Mouse (Mus musculus): Measurements from ENCODE around the gene Mt2. TPM values are rescaled to one million over a fixed set of nuclear protein-coding genes. Genes with fewer than 3 reads are reported as not detected.

Gene Mt2
- polyA plus RNA-seq, 1 experiment from 2014 or later = 522 TPM

DNA sequence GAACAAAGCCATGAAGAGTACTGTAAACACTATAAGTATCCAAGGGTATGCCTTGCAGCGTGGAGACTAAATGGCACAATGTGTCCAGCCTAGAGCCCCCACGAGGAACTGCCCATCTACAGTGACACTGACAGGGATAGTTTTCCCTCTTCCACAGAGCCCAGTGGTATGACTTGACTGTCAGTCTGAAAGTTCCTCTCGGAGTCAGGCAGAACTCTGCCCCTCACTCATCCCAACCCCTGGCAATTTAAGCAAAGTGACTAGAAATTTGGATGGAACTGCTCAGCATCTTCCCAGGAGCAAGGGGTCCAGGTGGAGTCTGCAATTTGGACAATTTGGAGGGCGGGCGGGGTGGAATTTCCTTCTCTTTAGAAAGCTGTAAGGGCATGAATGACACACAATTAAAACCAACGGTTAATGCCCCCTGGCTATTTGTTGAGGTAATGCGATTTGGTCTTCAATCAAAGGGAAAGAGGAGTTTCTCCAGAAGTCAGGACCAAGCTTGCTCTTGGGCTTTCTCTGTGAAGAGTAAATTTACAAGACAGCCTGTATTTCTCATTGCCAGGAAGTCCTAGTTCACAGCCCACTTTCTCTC lies 2.3 kb downstream of the Mt2 start:
- Histone ChIP-seq H3K27ac (no peak overlapping the region), H3K4me3 (replicated peaks) (no peak overlapping the region), H3K9ac (no peak overlapping the region), H3K27me3 (replicated peaks) (peaks cover 41% of the 10 kb centered on the region), H3K4me1 (replicated peaks) (peaks cover 22% of the 10 kb centered on the region), H3K9me3 (no peaks in the 10 kb centered on the region), H3K36me3 (no peaks in the 10 kb centered on the region), H3K4me2 (replicated peaks) (no peak overlapping the region)
- WGBS = 40% methylated on average over 7 of the region's 7 CpGs
- no peak for ATAC-seq

DNA sequence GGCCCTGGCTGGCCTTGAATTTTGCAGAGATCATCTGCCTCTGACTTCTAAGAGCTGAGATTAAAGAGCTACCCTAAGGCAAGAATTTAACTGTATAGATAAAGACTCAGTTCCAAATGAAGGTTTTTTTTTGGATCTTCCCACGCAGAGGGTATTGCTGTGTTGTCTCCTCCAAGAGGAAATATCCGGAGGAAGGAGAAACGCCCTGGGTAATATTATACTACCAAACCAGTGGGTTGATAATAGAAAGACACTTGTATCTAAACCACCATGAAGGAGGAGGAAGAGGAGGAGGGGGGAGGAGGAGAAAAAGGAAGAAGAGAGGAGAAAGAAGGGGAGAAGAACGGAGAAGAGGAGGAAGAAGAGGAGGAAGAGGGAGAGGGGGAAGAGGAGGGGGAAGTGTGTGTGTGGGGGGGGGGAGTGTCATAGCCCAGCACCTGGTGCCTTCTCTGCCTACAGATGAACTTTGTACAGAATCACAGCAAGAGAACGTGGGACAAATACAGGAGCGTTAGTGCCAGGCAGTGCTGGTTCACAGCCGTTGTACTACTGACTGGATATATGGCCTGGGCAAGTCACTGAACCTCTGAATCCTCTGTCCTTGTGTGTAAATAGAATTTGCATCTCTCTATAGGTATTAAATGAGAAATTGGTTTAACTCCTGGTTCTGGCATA lies 5.4 kb downstream of the Mt2 start:
- Histone ChIP-seq H3K9ac (no peak overlapping the region), H3K4me3 (replicated peaks) (no peak overlapping the region), H3K9me3 (no peaks in the 10 kb centered on the region), H3K4me2 (replicated peaks) (peak overlapping the region; percentile 76; the same call in 1 of the 2 replicates), H3K27ac (peak overlapping the region; percentile 78; the same call in 1 of the 2 replicates), H3K27me3 (replicated peaks) (peaks cover 19% of the 10 kb centered on the region), H3K4me1 (replicated peaks) (peaks cover 13% of the 10 kb centered on the region), H3K36me3 (no peaks in the 10 kb centered on the region)
- 53% methylated on average over 7 of the region's 7 CpGs for WGBS
- ATAC-seq = no peak

DNA sequence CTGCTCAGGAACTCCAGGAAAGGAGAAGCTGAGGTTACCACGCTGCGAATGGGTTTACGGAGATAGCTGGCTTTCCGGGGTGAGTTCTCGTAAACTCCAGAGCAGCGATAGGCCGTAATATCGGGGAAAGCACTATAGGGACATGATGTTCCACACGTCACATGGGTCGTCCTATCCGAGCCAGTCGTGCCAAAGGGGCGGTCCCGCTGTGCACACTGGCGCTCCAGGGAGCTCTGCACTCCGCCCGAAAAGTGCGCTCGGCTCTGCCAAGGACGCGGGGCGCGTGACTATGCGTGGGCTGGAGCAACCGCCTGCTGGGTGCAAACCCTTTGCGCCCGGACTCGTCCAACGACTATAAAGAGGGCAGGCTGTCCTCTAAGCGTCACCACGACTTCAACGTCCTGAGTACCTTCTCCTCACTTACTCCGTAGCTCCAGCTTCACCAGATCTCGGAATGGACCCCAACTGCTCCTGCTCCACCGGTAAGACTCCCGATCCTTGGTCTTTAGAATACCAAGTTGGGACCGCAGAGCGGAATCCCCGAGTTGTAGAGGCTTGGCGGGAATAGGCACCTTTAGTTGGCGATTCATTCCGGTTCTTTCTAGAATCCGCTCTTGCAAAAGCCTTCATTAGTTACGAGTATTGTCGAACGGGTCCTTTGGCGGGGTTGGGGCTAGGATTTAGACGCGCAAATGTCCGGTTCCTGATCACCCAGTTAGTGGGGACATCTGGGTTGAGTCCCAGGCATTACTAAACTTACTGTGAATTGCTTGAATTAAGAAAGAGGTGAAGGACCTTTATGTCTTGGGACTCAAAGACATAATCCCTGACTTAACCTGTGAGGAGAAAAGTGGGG lies 6.6 kb downstream of the Mt2 start, which contains the start of gene Mt1:
Gene Mt1, plus strand, starts transcription at position 226 of the 856 bp plus-strand sequence.
- no peaks in the 10 kb centered on the region for H3K9me3 ChIP-seq
- peak; percentile 90 for ATAC-seq
- H3K27ac ChIP-seq = peak within 1 kb of the TSS; percentile 78
- peaks cover 21% of the 10 kb centered on the region for H3K27me3 ChIP-seq (replicated peaks)
- H3K4me3 ChIP-seq (replicated peaks) = peak within 1 kb of the TSS; percentile 48
- WGBS = under 1% methylated on average over 50 of the region's 50 CpGs
- peak within 1 kb of the TSS; percentile 64 for H3K9ac ChIP-seq
- H3K4me1 ChIP-seq (replicated peaks) = peaks cover 18% of the 10 kb centered on the region; the same call in 1 of the 2 replicates
- no peaks in the 10 kb centered on the region for H3K36me3 ChIP-seq
- peak within 1 kb of the TSS; percentile 76 for H3K4me2 ChIP-seq (replicated peaks)

DNA sequence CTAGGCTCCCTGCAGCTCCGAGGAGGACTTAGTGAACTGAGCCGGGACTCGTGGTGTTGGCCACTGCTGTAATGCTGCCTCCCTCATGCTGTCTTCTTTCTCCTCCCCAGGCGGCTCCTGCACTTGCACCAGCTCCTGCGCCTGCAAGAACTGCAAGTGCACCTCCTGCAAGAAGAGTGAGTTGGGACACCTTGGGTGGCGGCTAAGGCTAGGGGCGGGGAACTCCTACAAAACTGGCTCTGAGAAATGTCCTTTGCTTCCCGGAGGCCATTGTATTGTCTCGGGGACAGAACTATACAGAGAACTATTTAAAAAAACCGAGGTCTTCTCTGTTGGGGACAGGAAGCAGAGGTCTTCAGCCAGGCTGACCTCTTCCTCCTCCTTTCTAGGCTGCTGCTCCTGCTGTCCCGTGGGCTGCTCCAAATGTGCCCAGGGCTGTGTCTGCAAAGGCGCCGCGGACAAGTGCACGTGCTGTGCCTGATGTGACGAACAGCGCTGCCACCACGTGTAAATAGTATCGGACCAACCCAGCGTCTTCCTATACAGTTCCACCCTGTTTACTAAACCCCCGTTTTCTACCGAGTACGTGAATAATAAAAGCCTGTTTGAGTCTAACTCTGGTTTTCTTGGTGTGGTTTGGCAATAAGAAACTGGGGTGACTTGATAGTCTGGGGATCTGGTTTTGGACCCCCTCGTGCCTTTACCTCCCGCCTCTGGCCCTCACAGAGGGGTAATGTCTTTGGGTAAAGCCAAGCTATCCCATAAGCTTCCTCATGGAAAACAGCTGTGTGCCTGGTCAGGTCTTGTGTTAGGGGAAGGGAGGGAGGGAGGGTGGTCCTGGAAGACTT lies 7.5 kb downstream of the Mt2 start:
- no peak for ATAC-seq

DNA sequence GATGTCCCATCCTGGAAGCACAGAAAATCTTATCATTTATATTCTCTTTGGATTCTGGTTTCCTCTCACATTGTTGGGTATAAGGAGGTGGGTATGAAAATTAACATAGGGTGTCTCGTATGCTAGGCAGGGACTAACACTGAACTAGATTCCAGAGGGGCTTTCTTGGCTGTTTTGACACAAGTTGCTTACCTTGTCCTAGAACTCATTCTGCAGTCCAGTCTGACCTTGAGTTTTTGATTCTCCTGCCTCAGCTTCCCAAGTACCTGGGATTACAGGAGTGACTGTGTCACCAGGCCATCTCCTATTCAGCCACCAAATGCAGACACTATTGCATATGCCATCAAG lies 8.1 kb downstream of the Mt2 start:
- H3K9me3 ChIP-seq = no peaks in the 10 kb centered on the region
- peaks cover 25% of the 10 kb centered on the region for H3K27me3 ChIP-seq (replicated peaks)
- H3K27ac ChIP-seq = no peak overlapping the region
- 87% methylated on average over 1 of the region's 1 CpGs for WGBS
- ATAC-seq = no peak
- H3K36me3 ChIP-seq = no peaks in the 10 kb centered on the region
- H3K4me1 ChIP-seq (replicated peaks) = peaks cover 23% of the 10 kb centered on the region
- peak overlapping the region; percentile 48 for H3K4me3 ChIP-seq (replicated peaks)
- peak overlapping the region; percentile 64; the same call in 1 of the 2 replicates for H3K9ac ChIP-seq
- H3K4me2 ChIP-seq (replicated peaks) = peak overlapping the region; percentile 76

More for the DNA sequence above, 7.5 kb downstream of the Mt2 start:
- Histone ChIP-seq H3K36me3 (no peaks in the 10 kb centered on the region), H3K4me3 (replicated peaks) (peak overlapping the region; percentile 48), H3K4me1 (replicated peaks) (peaks cover 23% of the 10 kb centered on the region), H3K4me2 (replicated peaks) (peak overlapping the region; percentile 76), H3K9me3 (no peaks in the 10 kb centered on the region), H3K27me3 (replicated peaks) (peaks cover 27% of the 10 kb centered on the region), H3K27ac (peak overlapping the region; percentile 78), H3K9ac (peak overlapping the region; percentile 64)
- 5% methylated on average over 25 of the region's 25 CpGs for WGBS

DNA sequence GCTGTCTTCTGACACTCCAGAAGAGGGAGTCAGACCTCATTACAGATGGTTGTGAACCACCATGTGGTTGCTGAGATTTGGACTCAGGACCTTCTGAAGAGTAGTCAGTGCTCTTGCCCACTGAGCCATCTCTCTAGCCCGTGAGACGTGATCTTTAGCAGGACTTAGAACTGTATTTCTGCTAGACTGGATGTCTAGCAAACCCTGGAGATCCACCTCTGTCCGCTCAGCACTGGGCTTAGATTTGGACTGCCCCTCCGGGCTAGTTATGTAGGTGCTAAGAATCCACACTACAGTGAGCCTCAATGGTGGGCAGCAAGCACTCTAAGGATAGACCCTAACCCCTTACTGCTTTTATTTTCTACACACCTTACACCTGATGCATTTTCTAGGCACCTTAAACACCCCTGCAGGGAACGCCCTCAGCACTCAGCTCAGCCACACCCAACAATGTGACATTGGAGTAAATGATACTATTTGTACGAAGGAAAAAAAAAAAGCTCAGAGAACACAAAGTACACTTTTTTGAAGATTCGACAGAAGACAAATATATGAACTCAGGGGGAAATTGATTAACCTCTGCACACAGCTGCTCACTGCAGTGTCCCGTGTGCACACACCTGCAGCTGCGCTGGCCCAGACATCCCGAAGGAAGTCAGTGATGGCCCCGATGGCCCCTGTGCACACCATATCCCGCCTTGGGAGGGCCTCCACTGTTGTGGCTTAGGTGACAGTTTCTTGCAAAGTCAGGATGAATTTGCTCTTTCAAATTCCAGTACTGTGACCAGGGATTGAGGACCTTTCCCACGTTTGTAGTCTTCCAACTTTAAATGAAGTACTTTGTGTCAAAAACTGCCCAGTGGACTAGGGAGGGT lies 9.8 kb downstream of the Mt2 start:
- Histone ChIP-seq H3K36me3 (no peaks in the 10 kb centered on the region), H3K9me3 (no peaks in the 10 kb centered on the region), H3K27ac (peak overlapping the region; percentile 61), H3K9ac (peak overlapping the region; percentile 39; the same call in 1 of the 2 replicates), H3K4me1 (replicated peaks) (peaks cover 29% of the 10 kb centered on the region), H3K4me2 (replicated peaks) (peak overlapping the region; percentile 50), H3K27me3 (replicated peaks) (peaks cover 35% of the 10 kb centered on the region), H3K4me3 (replicated peaks) (peak overlapping the region; percentile 21; the same call in 1 of the 2 replicates)
- ATAC-seq = no peak
- 58% methylated on average over 13 of the region's 13 CpGs for WGBS

DNA sequence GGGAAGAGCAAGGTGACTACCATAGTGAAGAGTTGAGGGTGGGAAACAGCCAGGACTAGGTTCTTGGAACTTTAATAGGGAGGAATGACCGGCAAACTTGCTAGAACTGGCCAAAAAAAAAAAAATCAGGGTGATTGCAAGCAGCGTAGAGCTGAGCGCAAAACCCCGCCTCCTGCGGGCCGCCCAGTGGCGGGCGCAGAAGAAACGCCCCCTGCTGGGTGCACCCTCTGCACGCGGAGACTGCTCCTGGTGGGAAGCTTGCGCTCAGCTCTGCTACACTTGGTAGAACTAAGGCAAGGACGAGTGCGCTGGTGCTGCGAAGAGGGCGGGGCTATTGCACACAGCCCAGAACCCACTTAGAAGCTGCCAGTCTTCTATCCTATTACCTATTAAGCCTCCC lies 10.7 kb downstream of the Mt2 start:
- Histone ChIP-seq H3K9ac (0 out of 2 replicates have a peak overlapping the region, but pooled peaks have one; percentile 39), H3K9me3 (no peaks in the 10 kb centered on the region), H3K27ac (peak overlapping the region; percentile 61), H3K4me3 (replicated peaks) (peak overlapping the region; percentile 21), H3K4me1 (replicated peaks) (peaks cover 34% of the 10 kb centered on the region), H3K36me3 (no peaks in the 10 kb centered on the region), H3K4me2 (replicated peaks) (peak overlapping the region; percentile 50), H3K27me3 (replicated peaks) (peaks cover 35% of the 10 kb centered on the region)
- ATAC-seq = peak; percentile 63
- WGBS = 0% methylated on average over 16 of the region's 16 CpGs

DNA sequence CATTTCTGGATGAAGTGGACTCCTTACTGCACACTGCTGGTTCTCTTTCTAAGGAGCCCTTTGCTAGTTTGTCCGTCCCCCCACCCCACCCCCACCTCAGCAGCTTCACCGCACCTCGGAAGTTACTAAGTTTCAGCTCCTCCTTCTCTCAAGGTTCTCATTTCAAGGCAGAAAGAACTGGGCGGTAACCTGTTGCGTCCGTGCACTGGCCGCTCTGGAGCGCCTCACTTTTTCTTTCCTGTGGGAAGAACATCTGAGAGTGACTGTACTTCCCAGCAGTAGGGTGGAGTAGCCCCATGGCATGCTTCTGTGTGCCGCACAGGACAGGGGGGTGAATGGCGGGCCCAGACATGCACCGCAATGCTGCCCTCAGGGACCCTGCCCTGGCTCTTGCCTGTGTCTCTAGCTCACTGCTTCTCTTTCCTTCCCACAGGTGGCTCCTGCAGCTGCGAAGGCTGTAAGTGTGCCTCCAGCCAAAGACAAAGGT lies 11.9 kb downstream of the Mt2 start:
- peaks cover 34% of the 10 kb centered on the region for H3K27me3 ChIP-seq (replicated peaks)
- peak overlapping the region; percentile 77 for H3K27ac ChIP-seq
- H3K9me3 ChIP-seq = no peaks in the 10 kb centered on the region
- H3K4me1 ChIP-seq (replicated peaks) = peaks cover 31% of the 10 kb centered on the region
- H3K36me3 ChIP-seq = no peaks in the 10 kb centered on the region
- ATAC-seq = no peak
- WGBS = 40% methylated on average over 12 of the region's 12 CpGs
- no peak overlapping the region for H3K4me3 ChIP-seq (replicated peaks)
- H3K9ac ChIP-seq = no peak overlapping the region
- H3K4me2 ChIP-seq (replicated peaks) = peak overlapping the region; percentile 50

DNA sequence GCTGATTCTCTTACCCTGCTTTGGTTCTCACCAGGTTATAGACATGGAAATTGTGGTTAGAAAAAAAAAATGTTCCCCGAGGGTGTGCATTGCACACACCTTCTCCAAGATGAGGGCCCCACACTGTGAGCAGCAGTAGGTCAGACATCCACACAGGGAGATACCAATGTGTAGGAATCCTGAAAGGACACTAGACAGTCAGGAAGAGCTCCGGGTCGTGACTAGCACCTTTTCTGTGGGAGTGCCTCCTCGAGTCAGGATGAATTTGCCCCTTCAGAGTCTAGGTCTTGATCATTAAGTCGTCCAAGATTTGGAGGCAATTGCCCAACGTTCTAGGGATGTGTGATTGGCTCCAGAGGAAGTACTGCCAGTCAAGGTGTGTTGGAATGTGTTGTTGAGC lies 13.3 kb downstream of the Mt2 start:
- H3K27ac ChIP-seq = peak overlapping the region; percentile 56; the same call in 1 of the 2 replicates
- no peaks in the 10 kb centered on the region for H3K9me3 ChIP-seq
- no peak for ATAC-seq
- WGBS = 60% methylated on average over 6 of the region's 6 CpGs
- H3K4me3 ChIP-seq (replicated peaks) = no peak overlapping the region
- H3K4me1 ChIP-seq (replicated peaks) = peaks cover 24% of the 10 kb centered on the region
- peaks cover 27% of the 10 kb centered on the region for H3K27me3 ChIP-seq (replicated peaks)
- no peaks in the 10 kb centered on the region for H3K36me3 ChIP-seq
- H3K4me2 ChIP-seq (replicated peaks) = no peak overlapping the region
- H3K9ac ChIP-seq = no peak overlapping the region

DNA sequence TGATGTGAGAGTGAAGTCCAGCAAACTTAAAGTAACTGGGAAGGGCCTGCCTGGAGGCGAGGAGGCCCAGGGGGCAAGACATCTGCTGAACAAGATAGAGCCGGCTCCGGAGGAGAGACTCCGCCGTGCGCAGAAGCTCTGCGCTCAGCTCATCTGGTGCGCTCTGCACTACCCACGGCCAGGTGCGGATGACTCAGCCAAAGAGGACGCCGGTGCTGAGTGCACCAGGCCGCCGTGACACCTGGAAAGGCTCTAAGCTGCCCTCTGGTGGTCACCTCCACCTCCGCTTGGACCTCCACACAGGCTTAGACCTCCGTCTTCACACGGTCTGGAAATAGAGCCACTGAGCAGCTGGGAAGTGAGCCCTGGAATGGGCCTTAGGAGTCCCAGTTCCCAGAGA lies 14.1 kb downstream of the Mt2 start:
- WGBS = 5% methylated on average over 17 of the region's 17 CpGs
- no peaks in the 10 kb centered on the region for H3K36me3 ChIP-seq
- no peak overlapping the region for H3K4me3 ChIP-seq (replicated peaks)
- peak; percentile 84 for ATAC-seq
- peaks cover 27% of the 10 kb centered on the region for H3K27me3 ChIP-seq (replicated peaks)
- peaks cover 24% of the 10 kb centered on the region for H3K4me1 ChIP-seq (replicated peaks)
- peak overlapping the region; percentile 2; the same call in 1 of the 2 replicates for H3K9ac ChIP-seq
- H3K9me3 ChIP-seq = no peaks in the 10 kb centered on the region
- peak overlapping the region; percentile 56 for H3K27ac ChIP-seq
- peak overlapping the region; percentile 22 for H3K4me2 ChIP-seq (replicated peaks)

All from intestine, embryonic 15.5 days (tissue).